Comparison of ENCODE assay signal across 1 mouse cellular context in genomic region chr9:56042181-56042621, GRCm38 (mm10).
TF ChIP-seq lines count a peak whose summit lies in the region.

No protein-coding gene starts in this region.

TF ChIP-seq in MEL, 35 proteins besides CTCF, POLR2A, EP300 and RAD21 (continued from another document):
- TF ChIP-seq ETS1 (IDR thresholded peaks at IDR 0.05; ENCODE audit: low read depth, low read length), result 0 out of 2 replicates have a peak, but pooled peaks have one; percentile 10
- TF ChIP-seq TBP (IDR thresholded peaks at IDR 0.05; ENCODE audit: low read depth, low read length), result peak; percentile 25; the same call in 1 of the 2 replicates
- peak; percentile 8; the same call in 1 of the 2 replicates for TF ChIP-seq MXI1 (IDR thresholded peaks at IDR 0.05; ENCODE audit: low read depth, low read length)
- no peak for TF ChIP-seq POLR2AphosphoS2 (IDR thresholded peaks at IDR 0.05; ENCODE audit: low read length)
